Mouse (Mus musculus): ENCODE data around the gene Cdh11. TPM values are rescaled to one million over a fixed set of nuclear protein-coding genes. Genes with fewer than 3 reads are reported as not detected.
"Not testable (repeated sequence)": the region's sequence is repeated elsewhere in the genome, so short reads cannot be mapped to it uniquely, and the experiment has no call there.

Cdh11 gene
- polyA plus RNA-seq, 1 experiment from 2014 or later: 27.4 TPM

DNA sequence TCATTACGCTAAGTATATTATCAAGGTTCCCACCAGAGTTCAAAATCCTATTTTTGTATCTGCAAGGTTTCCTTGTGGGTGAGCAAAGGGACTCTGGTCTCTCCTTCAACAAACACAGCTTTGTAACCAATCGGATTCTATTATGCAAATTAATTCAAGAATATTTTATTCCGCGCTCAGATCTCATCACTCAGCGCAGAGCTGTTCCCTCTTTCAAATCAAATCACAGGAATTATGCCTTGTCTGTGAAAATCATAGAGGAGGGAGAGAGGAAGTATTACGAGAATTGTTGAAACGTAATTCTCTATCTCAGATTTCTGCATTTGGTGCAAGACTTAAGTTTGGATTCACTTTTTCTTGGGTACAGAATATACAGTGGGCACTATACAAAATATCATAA, 100.0 kb downstream of the Cdh11 start:
- H3K27me3 ChIP-seq (replicated peaks; ENCODE audit: control insufficient read depth, insufficient read depth, low read length); H3K27ac ChIP-seq (ENCODE audit: low read depth, low read length); H3K36me3 ChIP-seq (ENCODE audit: control insufficient read depth, insufficient read depth, low read length); H3K9ac ChIP-seq (ENCODE audit: low read depth, low read length); H3K9me3 ChIP-seq (ENCODE audit: control insufficient read depth, low read length); DNase-seq (ENCODE audit: low spot score); H3K4me1 ChIP-seq (replicated peaks; ENCODE audit: control insufficient read depth, insufficient read depth, low read length); H3K4me2 ChIP-seq; ATAC-seq (replicated peaks; ENCODE audit: low FRiP score); H3K4me3 ChIP-seq (ENCODE audit: low read depth, low read length): not testable (repeated sequence)
- 80% methylated on average over 7 of the region's 7 CpGs for WGBS

DNA sequence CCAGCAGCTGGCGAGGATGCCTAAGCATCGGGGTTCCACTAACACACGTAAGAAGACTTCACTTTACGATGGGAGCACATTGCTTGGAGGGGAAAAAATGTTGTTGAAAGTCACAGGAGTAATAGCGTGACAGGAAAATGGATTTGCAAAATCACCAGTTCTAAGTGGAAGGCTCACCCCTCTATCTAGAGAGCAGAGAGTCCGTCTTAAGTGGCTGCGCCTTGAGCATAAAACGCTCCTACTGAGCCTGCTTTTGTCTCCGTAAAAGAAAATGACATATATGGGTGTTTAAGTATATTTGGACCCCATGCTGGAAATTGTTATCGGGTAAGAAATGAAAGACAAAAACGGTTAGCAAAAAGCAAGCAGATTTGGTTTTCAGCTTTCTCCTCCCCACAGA, 100.4 kb downstream of the Cdh11 start:
- no peak for DNase-seq (ENCODE audit: low spot score)
- Histone ChIP-seq H3K27ac (ENCODE audit: low read depth, low read length) (no peak overlapping the region), H3K4me1 (replicated peaks; ENCODE audit: control insufficient read depth, insufficient read depth, low read length) (no peaks in the 10 kb centered on the region), H3K9ac (ENCODE audit: low read depth, low read length) (no peak overlapping the region), H3K36me3 (ENCODE audit: control insufficient read depth, insufficient read depth, low read length) (no peaks in the 10 kb centered on the region), H3K9me3 (ENCODE audit: control insufficient read depth, low read length) (no peaks in the 10 kb centered on the region), H3K4me2 (no peak overlapping the region), H3K4me3 (ENCODE audit: low read depth, low read length) (no peak overlapping the region), H3K27me3 (replicated peaks; ENCODE audit: control insufficient read depth, insufficient read depth, low read length) (no peaks in the 10 kb centered on the region)
- no peak for ATAC-seq (replicated peaks; ENCODE audit: low FRiP score)
- 83% methylated on average over 11 of the region's 11 CpGs for WGBS

DNA sequence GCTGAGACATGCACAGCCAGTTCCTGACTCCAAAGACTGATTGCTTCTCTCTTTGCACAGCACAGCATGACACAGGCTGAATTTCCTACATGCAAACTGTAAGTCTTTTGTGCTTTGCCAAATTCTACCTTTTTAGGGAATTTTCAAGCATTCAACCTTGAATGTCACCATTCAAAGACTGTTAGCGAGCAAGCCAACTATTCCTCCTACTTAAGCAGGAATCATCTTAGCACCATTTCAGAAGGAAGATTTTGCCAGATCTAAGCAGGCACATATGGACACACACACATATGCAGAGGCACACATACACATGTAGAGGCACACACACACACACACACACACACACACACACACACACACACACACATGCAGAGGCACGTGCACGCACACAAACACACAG, 108.3 kb downstream of the Cdh11 start:
- DNase-seq (ENCODE audit: low spot score) (no peak), ATAC-seq (replicated peaks; ENCODE audit: low FRiP score) (no peak)
- Histone ChIP-seq H3K4me3 (ENCODE audit: low read depth, low read length) (no peak overlapping the region), H3K4me2 (no peak overlapping the region), H3K27me3 (replicated peaks; ENCODE audit: control insufficient read depth, insufficient read depth, low read length) (no peaks in the 10 kb centered on the region), H3K9ac (ENCODE audit: low read depth, low read length) (no peak overlapping the region), H3K27ac (ENCODE audit: low read depth, low read length) (no peak overlapping the region), H3K4me1 (replicated peaks; ENCODE audit: control insufficient read depth, insufficient read depth, low read length) (no peaks in the 10 kb centered on the region), H3K9me3 (ENCODE audit: control insufficient read depth, low read length) (no peaks in the 10 kb centered on the region), H3K36me3 (ENCODE audit: control insufficient read depth, insufficient read depth, low read length) (no peaks in the 10 kb centered on the region)
- whole genome bisulfite sequencing: 80% methylated on average over 3 of the region's 3 CpGs

DNA sequence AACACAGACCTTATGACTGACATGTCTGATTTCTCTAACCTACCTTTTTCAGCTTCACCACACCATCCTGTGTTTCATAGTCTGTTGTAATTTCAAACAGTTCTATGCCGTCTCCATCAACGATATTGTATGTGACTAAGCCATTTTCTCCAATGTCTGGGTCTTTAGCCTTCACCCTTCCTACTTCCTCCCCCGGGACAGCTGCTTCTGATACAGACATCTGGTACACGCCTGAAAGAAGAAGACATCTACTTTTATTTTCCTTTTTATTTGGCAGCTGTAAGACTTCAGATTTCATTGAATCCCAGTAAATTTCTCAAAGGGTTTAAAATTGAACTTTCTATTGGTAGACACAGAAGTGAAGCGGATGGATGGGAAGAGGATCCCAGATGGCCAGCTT, 120.9 kb downstream of the Cdh11 start:
- not testable (repeated sequence) for H3K4me3 ChIP-seq (ENCODE audit: low read depth, low read length); H3K9me3 ChIP-seq (ENCODE audit: control insufficient read depth, low read length); H3K4me1 ChIP-seq (replicated peaks; ENCODE audit: control insufficient read depth, insufficient read depth, low read length); H3K36me3 ChIP-seq (ENCODE audit: control insufficient read depth, insufficient read depth, low read length); H3K9ac ChIP-seq (ENCODE audit: low read depth, low read length); H3K4me2 ChIP-seq; DNase-seq (ENCODE audit: low spot score); ATAC-seq (replicated peaks; ENCODE audit: low FRiP score); H3K27me3 ChIP-seq (replicated peaks; ENCODE audit: control insufficient read depth, insufficient read depth, low read length); H3K27ac ChIP-seq (ENCODE audit: low read depth, low read length)
- 84% methylated on average over 5 of the region's 5 CpGs for WGBS

DNA sequence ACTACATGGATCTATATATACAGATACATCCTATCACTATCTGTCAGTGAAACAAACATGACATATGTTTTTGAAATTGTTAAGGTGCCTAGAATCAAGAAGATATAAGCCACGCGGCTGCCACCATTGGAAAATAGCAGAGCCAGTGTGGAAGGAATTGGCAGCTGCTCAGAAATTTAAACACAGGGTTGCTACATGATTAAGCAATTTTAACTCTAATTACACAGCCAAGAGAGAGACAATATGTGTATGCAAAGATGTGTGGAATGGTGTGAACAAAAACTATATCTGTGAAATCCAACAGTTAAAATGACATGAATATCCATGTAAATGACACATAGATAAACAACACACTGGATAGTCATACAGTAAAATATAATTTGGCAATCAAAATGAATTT, 128.9 kb downstream of the Cdh11 start:
- Histone ChIP-seq H3K4me2 (no peak overlapping the region), H3K27me3 (replicated peaks; ENCODE audit: control insufficient read depth, insufficient read depth, low read length) (no peaks in the 10 kb centered on the region), H3K4me1 (replicated peaks; ENCODE audit: control insufficient read depth, insufficient read depth, low read length) (no peaks in the 10 kb centered on the region), H3K9ac (ENCODE audit: low read depth, low read length) (no peak overlapping the region), H3K27ac (ENCODE audit: low read depth, low read length) (no peak overlapping the region), H3K4me3 (ENCODE audit: low read depth, low read length) (no peak overlapping the region), H3K9me3 (ENCODE audit: control insufficient read depth, low read length) (no peaks in the 10 kb centered on the region), H3K36me3 (ENCODE audit: control insufficient read depth, insufficient read depth, low read length) (no peaks in the 10 kb centered on the region; the same call in 1 of the 2 replicates)
- ATAC-seq (replicated peaks; ENCODE audit: low FRiP score): no peak
- DNase-seq (ENCODE audit: low spot score): no peak
- WGBS: 91% methylated on average over 2 of the region's 2 CpGs

DNA sequence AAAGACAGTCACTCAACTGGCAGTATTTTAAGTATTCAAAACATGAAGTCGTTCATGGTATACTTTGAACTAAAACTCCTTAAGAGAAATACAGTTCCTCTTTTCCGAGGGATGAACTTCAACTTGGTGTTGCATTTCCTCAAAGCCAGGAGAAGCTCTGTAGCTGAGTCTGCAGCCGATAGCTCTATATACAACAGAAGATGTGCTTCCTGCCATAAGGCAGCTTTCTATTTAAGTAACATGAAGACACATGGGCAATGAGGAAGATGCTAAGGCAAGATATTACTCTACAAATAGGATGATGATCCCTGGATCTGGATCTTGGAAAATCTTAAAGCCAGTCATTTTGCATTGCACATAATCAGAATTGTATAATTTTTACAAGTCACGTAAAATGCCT, 133.5 kb downstream of the Cdh11 start:
- H3K27ac ChIP-seq (ENCODE audit: low read depth, low read length): no peak overlapping the region
- no peak overlapping the region for H3K4me3 ChIP-seq (ENCODE audit: low read depth, low read length)
- 65% methylated on average over 4 of the region's 4 CpGs for WGBS
- H3K4me1 ChIP-seq (replicated peaks; ENCODE audit: control insufficient read depth, insufficient read depth, low read length): no peaks in the 10 kb centered on the region
- no peaks in the 10 kb centered on the region; the same call in 1 of the 2 replicates for H3K36me3 ChIP-seq (ENCODE audit: control insufficient read depth, insufficient read depth, low read length)
- no peaks in the 10 kb centered on the region for H3K27me3 ChIP-seq (replicated peaks; ENCODE audit: control insufficient read depth, insufficient read depth, low read length)
- no peaks in the 10 kb centered on the region for H3K9me3 ChIP-seq (ENCODE audit: control insufficient read depth, low read length)
- ATAC-seq (replicated peaks; ENCODE audit: low FRiP score) (no peak), DNase-seq (ENCODE audit: low spot score) (no peak)
- H3K4me2 ChIP-seq: no peak overlapping the region
- H3K9ac ChIP-seq (ENCODE audit: low read depth, low read length): no peak overlapping the region

DNA sequence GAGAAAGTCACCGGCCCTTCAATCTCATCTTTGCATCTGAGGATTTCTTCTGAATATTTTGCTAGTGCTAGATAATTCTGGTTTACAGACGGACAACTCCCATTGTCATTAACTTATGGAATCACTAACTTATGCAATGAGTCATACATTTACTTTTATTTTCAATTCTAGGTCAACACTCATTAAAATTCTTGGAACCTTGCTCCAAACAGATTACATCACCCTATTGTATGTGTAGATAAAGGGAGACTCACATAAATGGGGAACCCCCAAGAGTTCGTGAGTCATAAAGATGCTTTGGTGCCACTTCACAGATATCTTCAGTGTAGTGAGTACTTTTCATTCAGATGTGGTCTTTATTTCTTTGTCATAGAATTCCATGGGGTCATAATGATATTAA, 158.3 kb downstream of the Cdh11 start:
- WGBS: 83% methylated on average over 3 of the region's 3 CpGs
- H3K9ac ChIP-seq (ENCODE audit: low read depth, low read length): no peak overlapping the region
- H3K4me2 ChIP-seq: no peak overlapping the region
- DNase-seq (ENCODE audit: low spot score): no peak
- H3K27ac ChIP-seq (ENCODE audit: low read depth, low read length): no peak overlapping the region
- no peaks in the 10 kb centered on the region for H3K36me3 ChIP-seq (ENCODE audit: control insufficient read depth, insufficient read depth, low read length)
- H3K9me3 ChIP-seq (ENCODE audit: control insufficient read depth, low read length): no peaks in the 10 kb centered on the region
- H3K4me3 ChIP-seq (ENCODE audit: low read depth, low read length): no peak overlapping the region
- H3K27me3 ChIP-seq (replicated peaks; ENCODE audit: control insufficient read depth, insufficient read depth, low read length): no peaks in the 10 kb centered on the region
- no peaks in the 10 kb centered on the region for H3K4me1 ChIP-seq (replicated peaks; ENCODE audit: control insufficient read depth, insufficient read depth, low read length)
- ATAC-seq (replicated peaks; ENCODE audit: low FRiP score): no peak

DNA sequence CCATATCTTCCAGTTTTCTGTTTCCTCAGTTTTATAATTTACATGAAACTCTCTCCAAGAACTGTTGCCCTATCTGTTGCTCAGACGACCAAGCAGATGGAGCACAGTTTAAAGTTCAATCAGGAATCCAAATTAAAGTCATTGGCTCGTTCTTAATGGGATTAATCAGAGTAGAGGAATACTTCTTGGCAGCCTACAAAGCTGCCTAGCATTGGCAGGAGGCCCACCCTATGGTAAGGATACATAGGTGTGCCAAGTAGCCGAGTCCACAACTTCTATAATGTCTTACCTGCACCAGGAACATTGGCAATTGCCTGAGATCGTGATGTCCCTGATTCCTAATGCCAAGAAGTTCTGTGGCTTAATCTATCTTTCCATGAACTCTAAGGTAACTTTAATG, 173.3 kb downstream of the Cdh11 start:
- no peaks in the 10 kb centered on the region for H3K4me1 ChIP-seq (replicated peaks; ENCODE audit: control insufficient read depth, insufficient read depth, low read length)
- no peak overlapping the region for H3K9ac ChIP-seq (ENCODE audit: low read depth, low read length)
- ATAC-seq (replicated peaks; ENCODE audit: low FRiP score): no peak
- H3K4me2 ChIP-seq: no peak overlapping the region
- no peaks in the 10 kb centered on the region for H3K27me3 ChIP-seq (replicated peaks; ENCODE audit: control insufficient read depth, insufficient read depth, low read length)
- H3K4me3 ChIP-seq (ENCODE audit: low read depth, low read length): no peak overlapping the region
- no peak for DNase-seq (ENCODE audit: low spot score)
- H3K36me3 ChIP-seq (ENCODE audit: control insufficient read depth, insufficient read depth, low read length): no peaks in the 10 kb centered on the region
- 73% methylated on average over 4 of the region's 4 CpGs for WGBS
- H3K27ac ChIP-seq (ENCODE audit: low read depth, low read length): no peak overlapping the region
- no peaks in the 10 kb centered on the region for H3K9me3 ChIP-seq (ENCODE audit: control insufficient read depth, low read length)

DNA sequence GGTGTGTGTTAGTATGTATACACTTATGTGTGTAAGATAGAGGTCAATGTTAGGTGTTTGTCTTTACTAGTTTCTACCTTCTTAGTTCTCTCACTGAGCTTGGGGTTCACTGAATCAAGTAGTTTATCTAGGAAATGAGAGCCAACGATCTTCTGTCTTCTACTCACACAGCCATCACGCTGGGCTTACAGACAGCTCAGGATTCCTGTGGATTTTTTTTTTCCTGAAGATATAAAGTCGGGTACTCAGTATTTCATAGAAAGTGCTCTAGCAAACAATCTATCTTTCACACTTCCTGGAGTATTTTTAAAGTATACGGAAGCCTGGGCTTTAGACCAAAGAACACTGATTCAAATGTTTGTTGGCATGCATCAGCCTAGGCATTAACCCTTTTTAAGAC, 184.1 kb downstream of the Cdh11 start:
- H3K4me3 ChIP-seq (ENCODE audit: low read depth, low read length): no peak overlapping the region
- no peak for ATAC-seq (replicated peaks; ENCODE audit: low FRiP score)
- no peaks in the 10 kb centered on the region for H3K27me3 ChIP-seq (replicated peaks; ENCODE audit: control insufficient read depth, insufficient read depth, low read length)
- H3K27ac ChIP-seq (ENCODE audit: low read depth, low read length): no peak overlapping the region
- H3K9me3 ChIP-seq (ENCODE audit: control insufficient read depth, low read length): no peaks in the 10 kb centered on the region
- 67% methylated on average over 4 of the region's 4 CpGs for WGBS
- H3K9ac ChIP-seq (ENCODE audit: low read depth, low read length): no peak overlapping the region
- no peaks in the 10 kb centered on the region for H3K36me3 ChIP-seq (ENCODE audit: control insufficient read depth, insufficient read depth, low read length)
- DNase-seq (ENCODE audit: low spot score): no peak
- H3K4me1 ChIP-seq (replicated peaks; ENCODE audit: control insufficient read depth, insufficient read depth, low read length): no peaks in the 10 kb centered on the region
- H3K4me2 ChIP-seq: no peak overlapping the region

All from liver, embryonic 11.5 days (tissue).